Mouse (Mus musculus): ENCODE measurements around the gene 2310030G06Rik.

DNA sequence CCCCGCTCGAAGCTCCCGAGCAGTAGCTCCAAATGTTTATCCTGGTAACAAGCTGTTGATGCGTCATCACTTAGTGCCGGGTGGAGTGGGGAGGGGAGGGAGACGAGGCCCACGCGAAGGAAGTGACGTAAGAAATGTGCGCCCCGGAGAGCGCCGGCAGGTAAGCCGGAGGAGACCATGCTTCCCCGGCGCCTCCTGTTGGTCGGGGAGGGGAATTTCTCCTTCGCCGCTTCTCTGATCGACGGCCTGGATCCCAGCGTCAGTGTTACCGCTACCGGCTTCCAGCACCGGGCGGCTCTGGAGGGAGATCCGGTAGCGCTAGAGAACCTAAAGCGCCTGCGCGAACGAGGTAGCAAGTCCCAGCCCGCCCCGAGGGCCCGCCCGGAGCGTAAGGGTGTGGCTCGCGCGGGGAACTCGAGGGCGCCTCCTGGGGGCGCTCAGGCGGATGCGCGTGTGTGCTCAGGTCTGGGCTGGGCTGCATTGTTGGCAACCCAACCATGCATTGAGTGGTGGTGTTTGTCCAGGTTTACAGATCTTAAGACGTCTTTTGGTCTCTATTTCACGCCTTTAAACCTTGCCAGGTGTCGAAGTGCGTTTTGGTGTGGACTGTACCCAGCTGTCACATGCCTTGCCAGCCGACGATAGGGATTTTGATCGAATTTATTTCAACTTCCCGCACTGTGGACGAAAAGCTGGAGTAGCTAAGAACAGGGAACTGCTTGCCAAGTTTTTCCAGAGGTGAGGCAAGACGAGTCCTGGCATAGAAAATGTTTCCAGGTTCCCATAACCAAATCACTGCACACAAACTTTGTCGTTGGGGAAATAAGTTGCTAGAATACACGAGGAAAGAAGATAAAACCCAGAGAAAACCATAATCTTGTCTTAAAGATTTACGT, 22.0 kb upstream of the 2310030G06Rik start, which contains the start of gene Fdxacb1:
- TF ChIP-seq TCF12 (IDR thresholded peaks at IDR 0.05; ENCODE audit: insufficient read depth, poor library complexity, severe bottlenecking) (no peak), USF1 (IDR thresholded peaks at IDR 0.05; ENCODE audit: low read depth) (no peak)
